Mouse (Mus musculus) bone marrow macrophage, adult 2 months (primary cell): ENCODE data around the gene Dvl2.

ENCODE experiments used
- CTCF ChIP-seq: IDR thresholded peaks from 2 replicates; pipeline ENCODE4 v1.5.1; 2012; ENCODE audit warnings: low read depth, mild to moderate bottlenecking, low read length, moderate library complexity
- POLR2A ChIP-seq: IDR thresholded peaks from 2 replicates; pipeline ENCODE4 v1.6.1; 2012; ENCODE audit warnings: mild to moderate bottlenecking, low read depth, low read length, borderline replicate concordance

DNA sequence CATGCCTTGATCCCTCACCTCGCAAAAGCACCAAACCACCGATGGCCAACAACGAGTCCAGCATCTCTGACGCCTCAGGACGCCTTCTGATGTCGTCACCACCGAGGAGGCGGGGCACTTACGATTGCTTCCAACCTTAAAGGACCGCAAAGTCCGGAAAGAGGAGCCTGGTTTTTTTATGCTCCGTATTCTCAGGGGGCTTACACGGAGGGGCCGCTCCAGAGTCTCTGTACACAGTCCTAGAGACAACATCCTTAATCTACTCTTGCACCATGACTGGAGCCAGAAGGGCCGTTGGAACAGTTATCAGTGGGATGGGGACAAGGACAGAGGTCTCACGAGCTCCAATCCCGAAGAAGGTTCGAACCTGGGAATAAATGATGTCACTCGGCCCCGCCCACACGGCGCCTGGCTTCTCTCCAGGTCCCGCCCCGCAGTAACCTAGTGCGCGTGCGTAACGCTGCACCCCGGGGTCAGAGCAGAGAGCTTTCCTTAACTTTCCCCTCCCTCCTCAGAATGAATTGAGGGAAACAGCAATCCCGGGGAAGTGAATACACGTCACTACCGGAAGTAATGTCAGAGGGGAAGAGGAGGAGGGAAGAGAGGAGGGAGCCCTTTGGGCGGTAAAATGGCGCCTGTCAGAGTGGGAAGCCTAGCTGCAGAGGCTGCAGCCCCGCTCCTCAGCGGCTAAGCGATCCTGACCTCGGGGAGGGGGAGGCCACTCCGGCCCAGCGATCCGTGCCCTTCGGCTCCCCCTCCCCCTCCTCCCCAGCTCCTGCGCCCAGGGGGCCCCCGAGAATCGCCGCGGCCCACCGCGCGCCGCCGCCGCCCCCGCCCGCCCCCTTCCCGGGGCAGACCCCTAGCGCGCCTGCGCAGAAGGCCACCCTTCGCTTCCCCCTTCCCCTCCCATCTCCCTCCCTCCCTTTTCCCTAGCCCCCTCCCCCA is 19.9 kb upstream of the Dvl2 start:
- TF ChIP-seq CTCF = no peak
- peak; percentile 5; the same call in 1 of the 2 replicates for TF ChIP-seq POLR2A
